Mouse (Mus musculus) cerebellum, adult (tissue): ENCODE measurements around the gene Arl5c.

Experiments
- ATAC-seq: cut with Nextera tagmentation; 2 replicates; pipeline ENCODE4 v1.9.2; 2017; ENCODE audit warnings: mild to moderate bottlenecking, moderate library complexity, mixed read lengths; ENCODE audit not compliant: insufficient number of reproducible peaks, low FRiP score, low TSS enrichment

The Arl5c gene

GRCm38 (mm10) chr11:97995564-97996288 is at the start of gene Arl5c:
Gene Arl5c, minus strand, starts transcription at chr11:97996181.
- no peak for ATAC-seq

GRCm38 (mm10) chr11:98045596-98045995 is 49.6 kb upstream of the Arl5c start:
- no peak for ATAC-seq

GRCm38 (mm10) chr11:98044074-98044473 is 48.1 kb upstream of the Arl5c start:
- no peak for ATAC-seq

- no peak for ATAC-seq
These were observed 46.8 kb upstream of the Arl5c start for GRCm38 (mm10) chr11:98042741-98043140.

GRCm38 (mm10) chr11:98040975-98041374 is 45.0 kb upstream of the Arl5c start:
- no peak for ATAC-seq

- no peak for ATAC-seq
These were observed 41.9 kb upstream of the Arl5c start for GRCm38 (mm10) chr11:98037871-98038270.

GRCm38 (mm10) chr11:98035977-98036377 is 40.0 kb upstream of the Arl5c start:
- ATAC-seq, result peak; percentile 24; the same call in 1 of the 2 replicates

GRCm38 (mm10) chr11:98034840-98035239 is 38.9 kb upstream of the Arl5c start:
- no peak for ATAC-seq

- ATAC-seq, result no peak
These were observed 38.1 kb upstream of the Arl5c start for GRCm38 (mm10) chr11:98034061-98034460.

GRCm38 (mm10) chr11:98031443-98031770 is 35.4 kb upstream of the Arl5c start:
- ATAC-seq, result no peak

- no peak for ATAC-seq
These were observed 34.9 kb upstream of the Arl5c start for GRCm38 (mm10) chr11:98030701-98031442.

- no peak for ATAC-seq
These were observed 31.8 kb upstream of the Arl5c start for GRCm38 (mm10) chr11:98027785-98028184.

- ATAC-seq, result 0 out of 2 replicates have a peak, but pooled peaks have one; percentile 21
These were observed 31.3 kb upstream of the Arl5c start for GRCm38 (mm10) chr11:98027297-98027688.

GRCm38 (mm10) chr11:98026570-98027296 is 30.8 kb upstream of the Arl5c start, which contains the start of gene Rpl19:
Gene Rpl19, plus strand, starts transcription at chr11:98026710.
- ATAC-seq, result peak; percentile 70; the same call in 1 of the 2 replicates

- no peak for ATAC-seq
These were observed 30.2 kb upstream of the Arl5c start for GRCm38 (mm10) chr11:98026248-98026569.

- no peak for ATAC-seq
These were observed 28.5 kb upstream of the Arl5c start for GRCm38 (mm10) chr11:98024516-98024915.

GRCm38 (mm10) chr11:98022555-98023371 is 26.8 kb upstream of the Arl5c start, which contains the start of gene Cacnb1:
Gene Cacnb1, minus strand, starts transcription at chr11:98023034.
- no peak for ATAC-seq

GRCm38 (mm10) chr11:98022253-98022554 is 26.2 kb upstream of the Arl5c start:
- ATAC-seq, result peak; percentile 31; the same call in 1 of the 2 replicates

- ATAC-seq, result no peak
These were observed 25.7 kb upstream of the Arl5c start for GRCm38 (mm10) chr11:98021565-98022252.

GRCm38 (mm10) chr11:98021118-98021517 is 25.1 kb upstream of the Arl5c start:
- ATAC-seq, result no peak
